8 mouse cellular contexts compared by ENCODE assay signal in genomic region chr2:71955637-71956036, GRCm38 (mm10). TPM values are rescaled to one million over a fixed set of nuclear protein-coding genes. Genes with fewer than 3 reads are reported as not detected.
DNase-seq lines count a peak whose midpoint lies in the region; ATAC-seq and TF ChIP-seq lines count a peak whose summit lies in the region.
"Had no signal": no experiment of that assay in that cellular context is flagged by ENCODE, and none has a peak within 500 bp of the region (broad histone marks: within the 10 kb centered on the region; RNA-seq: fewer than 3 reads in every experiment).

No protein-coding gene starts in this region.

- TF ChIP-seq POLR2A in spleen, adult 2 months (IDR thresholded peaks at IDR 0.05; ENCODE audit: low read depth, low read length): no peak
- TF ChIP-seq POLR2A in limb, embryonic 14.5 days (IDR thresholded peaks at IDR 0.05; ENCODE audit: borderline replicate concordance, extremely low read depth, insufficient read depth, insufficient read length): no peak

- peak; percentile 51; the same call in 1 of the 2 replicates for TF ChIP-seq CTCF in spleen, adult 2 months (IDR thresholded peaks at IDR 0.05; ENCODE audit: extremely low read depth, insufficient read depth, insufficient read length, insufficient replicate concordance)

- 0 out of 2 replicates have a peak, but pooled peaks have one; percentile 40 for ATAC-seq in hindbrain, embryonic 16.5 days
- ATAC-seq in limb, embryonic 14.5 days (ENCODE audit: low FRiP score, low read depth): 0 out of 2 replicates have a peak, but pooled peaks have one; percentile 34

- H3K4me1 ChIP-seq in spleen, adult 2 months (ENCODE audit: control insufficient read depth, insufficient read depth, insufficient read length): no peaks in the 10 kb centered on the region
- 0 out of 2 replicates have a peak, but pooled peaks cover 2% of the 10 kb centered on the region for H3K4me1 ChIP-seq in hindbrain, embryonic 16.5 days (ENCODE audit: control insufficient read depth, insufficient read depth, low read depth, low read length)
- H3K4me1 ChIP-seq in limb, embryonic 14.5 days (ENCODE audit: control insufficient read depth, insufficient read depth, low read length): no peaks in the 10 kb centered on the region
- H3K4me1 ChIP-seq: heart, embryonic 13.5 days had no signal

- no peak overlapping the region for H3K27ac ChIP-seq in spleen, adult 2 months (ENCODE audit: insufficient read depth, low read length)
- no peak overlapping the region for H3K27ac ChIP-seq in hindbrain, embryonic 16.5 days (ENCODE audit: low read depth, low read length)
- H3K27ac ChIP-seq in limb, embryonic 14.5 days (replicated peaks; ENCODE audit: low read depth, low read length): no peak overlapping the region
- H3K27ac ChIP-seq: heart, embryonic 13.5 days had no signal

- H3K4me3 ChIP-seq in spleen, adult 2 months (ENCODE audit: extremely low read depth, insufficient read depth, insufficient read length): no peak overlapping the region
- H3K4me3 ChIP-seq in hindbrain, embryonic 16.5 days (ENCODE audit: low read length): no peak overlapping the region
- no peak overlapping the region for H3K4me3 ChIP-seq in limb, embryonic 14.5 days (replicated peaks; ENCODE audit: low read length)
- H3K4me3 ChIP-seq: heart, embryonic 13.5 days had no signal

- 42% methylated on average over 8 of the region's 8 CpGs for WGBS in spleen, adult 2 months
- WGBS in hindbrain, embryonic 16.5 days: 27% methylated on average over 8 of the region's 8 CpGs
- WGBS in limb, embryonic 14.5 days: 25% methylated on average over 8 of the region's 8 CpGs

- H3K9ac ChIP-seq in hindbrain, embryonic 16.5 days (ENCODE audit: low read depth, low read length): no peak overlapping the region
- H3K9ac ChIP-seq in limb, embryonic 14.5 days (ENCODE audit: low read depth, low read length, severe bottlenecking): no peak overlapping the region
- H3K9ac ChIP-seq: heart, embryonic 13.5 days had no signal

- DNase-seq in spleen, adult 2 months (ENCODE audit: low read depth in 1 of 2, low spot score in 2 of 2): peak in 1 of 2 experiments; percentile 6
- no peak for DNase-seq in spleen, postnatal 4 days (ENCODE audit: low spot score in 2 of 2)
- peak; percentile 42 to 54 for DNase-seq in adrenal gland, adult 18-20 months (ENCODE audit: low spot score in 2 of 2)
- DNase-seq in embryo, embryonic 10 days (ENCODE audit: low spot score): peak; percentile 76
- DNase-seq in limb, embryonic 14.5 days (ENCODE audit: low spot score): peak; percentile 30
- DNase-seq in right cerebral cortex, postnatal 25 days: peak; percentile 66

- no peaks in the 10 kb centered on the region for H3K27me3 ChIP-seq in spleen, adult 2 months (ENCODE audit: control insufficient read depth, insufficient read depth, low read length)
- no peaks in the 10 kb centered on the region for H3K27me3 ChIP-seq in hindbrain, embryonic 16.5 days (replicated peaks; ENCODE audit: control insufficient read depth, insufficient read depth, low read length)
- no peaks in the 10 kb centered on the region for H3K27me3 ChIP-seq in limb, embryonic 14.5 days (ENCODE audit: control insufficient read depth, insufficient read depth, low read length)
- H3K27me3 ChIP-seq: heart, embryonic 13.5 days had no signal

- no peaks in the 10 kb centered on the region for H3K9me3 ChIP-seq in hindbrain, embryonic 16.5 days (ENCODE audit: control insufficient read depth, low read length)
- no peaks in the 10 kb centered on the region for H3K9me3 ChIP-seq in limb, embryonic 14.5 days (ENCODE audit: control insufficient read depth, low read length)
- H3K9me3 ChIP-seq: heart, embryonic 13.5 days had no signal

- no peak overlapping the region for H3K4me2 ChIP-seq in hindbrain, embryonic 16.5 days (ENCODE audit: low read length)
- no peak overlapping the region for H3K4me2 ChIP-seq in limb, embryonic 14.5 days (replicated peaks; ENCODE audit: low read depth, low read length, severe bottlenecking)
- H3K4me2 ChIP-seq: heart, embryonic 13.5 days had no signal

- H3K36me3 ChIP-seq in spleen, adult 2 months (ENCODE audit: control insufficient read depth, insufficient read depth, low read length): no peaks in the 10 kb centered on the region
- H3K36me3 ChIP-seq in hindbrain, embryonic 16.5 days (ENCODE audit: control insufficient read depth, insufficient read depth, low read length): no peaks in the 10 kb centered on the region
- no peaks in the 10 kb centered on the region for H3K36me3 ChIP-seq in limb, embryonic 14.5 days (ENCODE audit: control insufficient read depth, insufficient read depth, low read length)
- H3K36me3 ChIP-seq: heart, embryonic 13.5 days had no signal

RNA-seq across cellular contexts. Expression of gene Rapgef4, which starts 25.4 kb away (rescaled TPM):
- polyA plus RNA-seq in spleen, adult 2 months (2012; rRNA removed): 7.6 and 11.3 TPM in 2 replicates
- 100 to 1,000 TPM in 1 of 2 experiments, 10 to 100 TPM in 1; 43.3 to 279 TPM for total RNA-seq in adrenal gland, adult 18-20 months (2021)
- polyA plus RNA-seq in hindbrain, embryonic 16.5 days (2015; fragmentation: Nextera tagmentation; extraction: Ambion mirVana): 38.6 and 41.3 TPM in 2 replicates
- polyA plus RNA-seq in limb, embryonic 14.5 days (2012; rRNA removed): 2.3 and 4.5 TPM in 2 replicates
- polyA plus RNA-seq in limb, embryonic 14.5 days (2014; fragmentation: Nextera tagmentation; extraction: Ambion mirVana): 1.7 and 2.2 TPM in 2 replicates

Comparison
In these comparisons a context has a peak if more than half of its experiments do, and no peak if none do; other contexts are left out.
1. DNase-seq: peak in adrenal gland, adult 18-20 months (2 of 2), embryo, embryonic 10 days (single experiment), limb, embryonic 14.5 days (single experiment) and right cerebral cortex, postnatal 25 days (single experiment); none in spleen, postnatal 4 days (0 of 2).